Mouse (Mus musculus) kidney, adult 2 months (tissue): ENCODE data around the gene Rbfox1. TPM values are rescaled to one million over a fixed set of nuclear protein-coding genes. Genes with fewer than 3 reads are reported as not detected.

Experiments used
- DNase-seq: peaks from one replicate; pipeline ENCODE4 v3.0.0; 2021
- H3K27ac ChIP-seq: fragments of 200-500 bp; 2 replicates; pipeline ENCODE4 v1.5.1; 2012; ENCODE audit warnings: low read depth, low read length, control low read depth, inconsistent platforms; ENCODE audit not compliant: insufficient read depth
- H3K27me3 ChIP-seq: fragments of 200-500 bp; replicated peaks from 2 replicates; pipeline ENCODE4 v1.6.1; 2012; ENCODE audit warnings: mild to moderate bottlenecking, moderate library complexity, low read length, inconsistent platforms; ENCODE audit not compliant: control insufficient read depth, insufficient read depth
- H3K36me3 ChIP-seq: fragments of 200-500 bp; 2 replicates; pipeline ENCODE4 v1.6.1; 2012; ENCODE audit warnings: mild to moderate bottlenecking, moderate library complexity, low read length, inconsistent platforms; ENCODE audit not compliant: control insufficient read depth, insufficient read depth
- H3K4me1 ChIP-seq: fragments of 200-500 bp; 2 replicates; pipeline ENCODE4 v1.6.1; 2011; ENCODE audit warnings: low read length; ENCODE audit not compliant: control insufficient read depth, insufficient read depth
- H3K4me3 ChIP-seq: fragments of 200-500 bp; 2 replicates; pipeline ENCODE4 v1.5.1; 2011; ENCODE audit warnings: mild to moderate bottlenecking, low read depth, low read length, control low read depth; ENCODE audit not compliant: insufficient read depth
- CTCF ChIP-seq: fragments of 200-500 bp; conservative IDR thresholded peaks from 2 replicates; pipeline ENCODE4 v1.5.1; 2011; ENCODE audit warnings: low read depth, mild to moderate bottlenecking, control low read depth, low read length, moderate library complexity, mixed read lengths; ENCODE audit not compliant: insufficient read depth, insufficient read length
- POLR2A ChIP-seq: fragments of 200-500 bp; IDR thresholded peaks from one replicate; pipeline ENCODE4 v1.6.1; 2011; ENCODE audit warnings: low read depth, low read length, control low read depth
- WGBS: fragments of 180-500 bp; shearing (Covaris S2); methylation state at CpG from one replicate; pipeline ENCODE4 v1.1.7; 2018; 5-methylcytosine and 5-hydroxymethylcytosine counted together
- polyA plus RNA-seq: library from polyadenylated mRNA; depleted of rRNA; stranded (reverse); fragments of >200 nt; gene quantifications from 2 replicates; pipeline ENCODE4 v1.2.3, GENCODE M21; 2012

The Rbfox1 gene
- polyA plus RNA-seq, 1 experiment: 4.2 TPM

- Histone ChIP-seq H3K27me3 (no peaks in the 10 kb centered on the region), H3K36me3 (no peaks in the 10 kb centered on the region), H3K4me1 (no peaks in the 10 kb centered on the region), H3K27ac (no peak overlapping the region), H3K4me3 (no peak overlapping the region)
- no peak for DNase-seq
- no peak for TF ChIP-seq CTCF
- no peak for TF ChIP-seq POLR2A
- 82% methylated on average over 3 of the region's 3 CpGs for WGBS
These were observed 1196.0 kb downstream of the Rbfox1 start for GRCm38 (mm10) chr16:7081074-7081568.

GRCm38 (mm10) chr16:7081684-7082255 is 1196.6 kb downstream of the Rbfox1 start:
- Histone ChIP-seq H3K36me3 (no peaks in the 10 kb centered on the region), H3K4me3 (no peak overlapping the region), H3K4me1 (no peaks in the 10 kb centered on the region), H3K27me3 (no peaks in the 10 kb centered on the region), H3K27ac (no peak overlapping the region)
- TF ChIP-seq POLR2A (no peak), CTCF (no peak)
- WGBS: 71% methylated on average over 5 of the region's 5 CpGs
- DNase-seq: no peak

- DNase-seq: no peak
- Histone ChIP-seq H3K27ac (no peak overlapping the region), H3K4me3 (no peak overlapping the region), H3K4me1 (no peaks in the 10 kb centered on the region), H3K27me3 (no peaks in the 10 kb centered on the region), H3K36me3 (no peaks in the 10 kb centered on the region)
- TF ChIP-seq CTCF: no peak
- TF ChIP-seq POLR2A: no peak
- 92% methylated on average over 2 of the region's 2 CpGs for WGBS
These were observed 1198.8 kb downstream of the Rbfox1 start for GRCm38 (mm10) chr16:7083937-7084336.

- 56% methylated on average over 10 of the region's 10 CpGs for WGBS
- H3K4me1 ChIP-seq: no peaks in the 10 kb centered on the region
- no peaks in the 10 kb centered on the region for H3K27me3 ChIP-seq
- TF ChIP-seq CTCF (no peak), POLR2A (no peak)
- DNase-seq: no peak
- no peaks in the 10 kb centered on the region for H3K36me3 ChIP-seq
- H3K4me3 ChIP-seq: no peak overlapping the region
- no peak overlapping the region for H3K27ac ChIP-seq
These were observed 1203.7 kb downstream of the Rbfox1 start for GRCm38 (mm10) chr16:7088601-7089430.

- no peaks in the 10 kb centered on the region for H3K27me3 ChIP-seq
- no peak overlapping the region for H3K27ac ChIP-seq
- no peaks in the 10 kb centered on the region for H3K36me3 ChIP-seq
- no peak for DNase-seq
- no peak overlapping the region for H3K4me3 ChIP-seq
- H3K4me1 ChIP-seq: no peaks in the 10 kb centered on the region
- 68% methylated on average over 1 of the region's 1 CpGs for WGBS
- TF ChIP-seq POLR2A: no peak
- TF ChIP-seq CTCF: no peak
These were observed 1204.3 kb downstream of the Rbfox1 start for GRCm38 (mm10) chr16:7089475-7089874.

- 71% methylated on average over 6 of the region's 6 CpGs for WGBS
- H3K27ac ChIP-seq: no peak overlapping the region
- no peak for DNase-seq
- no peak overlapping the region for H3K4me3 ChIP-seq
- H3K4me1 ChIP-seq: no peaks in the 10 kb centered on the region
- no peaks in the 10 kb centered on the region for H3K36me3 ChIP-seq
- no peaks in the 10 kb centered on the region for H3K27me3 ChIP-seq
- TF ChIP-seq POLR2A (no peak), CTCF (no peak)
These were observed 1205.0 kb downstream of the Rbfox1 start for GRCm38 (mm10) chr16:7090205-7090604.

GRCm38 (mm10) chr16:7092811-7093210 is 1207.7 kb downstream of the Rbfox1 start:
- DNase-seq: no peak
- H3K27me3 ChIP-seq: no peaks in the 10 kb centered on the region
- WGBS: 64% methylated on average over 4 of the region's 4 CpGs
- no peak overlapping the region for H3K27ac ChIP-seq
- H3K4me1 ChIP-seq: no peaks in the 10 kb centered on the region
- H3K4me3 ChIP-seq: no peak overlapping the region
- H3K36me3 ChIP-seq: no peaks in the 10 kb centered on the region
- TF ChIP-seq CTCF (no peak), POLR2A (no peak)
